Mouse (Mus musculus) MEL (cell line): ENCODE measurements around the gene Fam131c.

Experiments used
- CHD2 ChIP-seq: IDR thresholded peaks from 2 replicates; pipeline ENCODE4 v1.6.1; 2011; ENCODE audit warnings: low read length, improper control_type of control experiment
- ETS1 ChIP-seq: IDR thresholded peaks from 2 replicates; pipeline ENCODE4 v1.6.1; 2012; ENCODE audit warnings: low read depth, mild to moderate bottlenecking, inconsistent platforms, low read length, improper control_type of control experiment, moderate library complexity
- HCFC1 ChIP-seq: IDR thresholded peaks from 2 replicates; pipeline ENCODE4 v1.6.1; 2012; ENCODE audit warnings: low read depth, mild to moderate bottlenecking, inconsistent platforms, low read length, improper control_type of control experiment, moderate library complexity
- JUND ChIP-seq: IDR thresholded peaks from 2 replicates; pipeline ENCODE4 v1.6.1; 2011; ENCODE audit warnings: low read depth, mild to moderate bottlenecking, improper control_type of control experiment, low read length
- MAZ ChIP-seq: IDR thresholded peaks from 2 replicates; pipeline ENCODE4 v1.6.1; 2012; ENCODE audit warnings: low read depth, mild to moderate bottlenecking, inconsistent platforms, low read length, improper control_type of control experiment
- TCF12 ChIP-seq: IDR thresholded peaks from 2 replicates; pipeline ENCODE4 v1.6.1; 2014; ENCODE audit warnings: low read depth, mild to moderate bottlenecking, inconsistent platforms, low read length, improper control_type of control experiment, moderate library complexity
- USF1 ChIP-seq: IDR thresholded peaks from 2 replicates; pipeline ENCODE4 v1.6.1; 2014; ENCODE audit warnings: low read depth, mild to moderate bottlenecking, inconsistent platforms, low read length, improper control_type of control experiment, moderate library complexity
- ZC3H11A ChIP-seq: IDR thresholded peaks from 2 replicates; pipeline ENCODE4 v1.6.1; 2012; ENCODE audit warnings: low read depth, mild to moderate bottlenecking, inconsistent platforms, low read length, improper control_type of control experiment

DNA sequence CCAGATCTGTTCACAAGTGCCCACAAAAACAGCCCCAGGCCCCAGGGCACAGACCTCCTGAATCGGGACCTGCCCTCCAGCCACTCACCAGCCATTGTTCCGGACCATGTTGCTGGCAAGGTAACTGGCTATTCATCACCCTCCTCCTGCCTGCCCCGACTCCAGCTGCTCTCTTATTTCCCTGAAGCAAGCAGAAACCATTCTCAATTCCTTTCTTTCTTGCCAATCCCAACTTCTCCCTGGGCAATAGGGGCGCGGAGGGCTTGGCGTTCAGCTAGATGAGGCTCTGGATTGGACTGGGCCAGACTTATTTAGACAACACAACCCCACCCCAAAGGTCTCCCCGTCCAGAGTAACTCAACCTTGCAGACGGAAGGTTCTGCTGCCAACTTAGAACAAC is 11.7 kb downstream of the Fam131c start:
- TF ChIP-seq TCF12: no peak
- no peak for TF ChIP-seq HCFC1
- TF ChIP-seq MAZ: no peak
- no peak for TF ChIP-seq ZC3H11A
- TF ChIP-seq CHD2: no peak
- TF ChIP-seq ETS1: no peak
- TF ChIP-seq JUND: no peak
- no peak for TF ChIP-seq USF1
